Mouse (Mus musculus) limb, embryonic 11.5 days (tissue): Measurements from ENCODE around the gene Efs. TPM values are rescaled to one million over a fixed set of nuclear protein-coding genes. Genes with fewer than 3 reads are reported as not detected.

Experiments
- microRNA counts: library from miRNA; unstranded; fragments of <30 nt; microRNA quantifications from one replicate; lab custom pipeline; 2016
- microRNA-seq: library from miRNA; unstranded; fragments of <30 nt; microRNA quantifications from one replicate; pipeline ENCODE4, GENCODE M21; 2016
- polyA plus RNA-seq: library from polyadenylated mRNA; unstranded; fragments of >200 nt; fragmentation: Nextera tagmentation; extraction: Ambion mirVana; gene quantifications from 2 replicates; pipeline ENCODE4 v1.2.1, GENCODE M21; 2014

Gene Efs
- polyA plus RNA-seq, 1 experiment from 2014 or later = 44.6 TPM

MicroRNAs within 50 kb of the gene (microRNA counts, 519-probe panel; counts per million panel counts)
- microRNA mmu-miR-208a (lab: Ali Mortazavi, UCI) (1,363 counts per million, percentile 7 among the panel's probes with 10 or more counts), microRNA mmu-miR-208b (lab: Ali Mortazavi, UCI) (not detected)

Small RNA genes lying within 50 kb of the gene (microRNA-seq; reads per million reads assigned to microRNA genes)
- gene Mir208a = 1.8 reads per million
- gene Mir208b = 9.2 reads per million, percentile 19 among the genes with 10 or more reads in this experiment

Other genes with a start within 250 kb of the Efs start
- gene 1700123O20Rik, start 239.9 kb downstream of the Efs start, polyA plus RNA-seq = 111 and 114 TPM in 2 replicates
- 141 and 160 TPM in 2 replicates for gene Acin1, start 239.2 kb downstream of the Efs start, polyA plus RNA-seq
- 0.25 and 0.34 TPM in 2 replicates for gene Gm29776, start 227.3 kb downstream of the Efs start, polyA plus RNA-seq
- gene Cebpe, start 214.0 kb downstream of the Efs start, polyA plus RNA-seq = not detected in 2 replicates
- gene Slc7a8, start 144.2 kb downstream of the Efs start, polyA plus RNA-seq = 0.75 and 1.1 TPM in 2 replicates
- not detected in 2 replicates for gene Rnf212b, start 112.0 kb downstream of the Efs start, polyA plus RNA-seq
- gene Homez, start 55.2 kb downstream of the Efs start, polyA plus RNA-seq = 12.8 and 17.7 TPM in 2 replicates
- gene Ppp1r3e, start 48.6 kb downstream of the Efs start, polyA plus RNA-seq = 0.37 and 0.51 TPM in 2 replicates
- gene Bcl2l2, start 42.7 kb downstream of the Efs start, polyA plus RNA-seq = 2.1 and 2.2 TPM in 2 replicates
- 0.56 TPM in 1 of 2 replicates, not detected in the other for gene Gm20521, start 42.7 kb downstream of the Efs start, polyA plus RNA-seq
- gene Pabpn1, start 33.6 kb downstream of the Efs start, polyA plus RNA-seq = 158 and 177 TPM in 2 replicates
- gene Slc22a17, start 13.0 kb downstream of the Efs start, polyA plus RNA-seq = 35.5 and 46.0 TPM in 2 replicates
- not detected in 2 replicates for gene Il25, start 6.6 kb upstream of the Efs start, polyA plus RNA-seq
- 1.8 and 3.2 TPM in 2 replicates for gene Cmtm5, start 10.1 kb upstream of the Efs start, polyA plus RNA-seq
- 0.77 and 1.7 TPM in 2 replicates for gene Myh6, start 40.8 kb upstream of the Efs start, polyA plus RNA-seq
- not detected in 2 replicates for gene Gm17428, start 50.8 kb upstream of the Efs start, polyA plus RNA-seq
- 0.92 and 1.5 TPM in 2 replicates for gene Myh7, start 68.5 kb upstream of the Efs start, polyA plus RNA-seq
- 99.5 and 100 TPM in 2 replicates for gene Ngdn, start 89.3 kb upstream of the Efs start, polyA plus RNA-seq
- 4.8 and 5.5 TPM in 2 replicates for gene Zfhx2, start 166.2 kb upstream of the Efs start, polyA plus RNA-seq
- 22.3 and 23.1 TPM in 2 replicates for gene Thtpa, start 168.7 kb upstream of the Efs start, polyA plus RNA-seq
- gene Ap1g2, start 180.5 kb upstream of the Efs start, polyA plus RNA-seq = 9.9 and 10.6 TPM in 2 replicates
- gene Jph4, start 190.8 kb upstream of the Efs start, polyA plus RNA-seq = 0.17 and 0.18 TPM in 2 replicates